ENCODE assay signal across 27 mouse cellular contexts in the genomic region with DNA sequence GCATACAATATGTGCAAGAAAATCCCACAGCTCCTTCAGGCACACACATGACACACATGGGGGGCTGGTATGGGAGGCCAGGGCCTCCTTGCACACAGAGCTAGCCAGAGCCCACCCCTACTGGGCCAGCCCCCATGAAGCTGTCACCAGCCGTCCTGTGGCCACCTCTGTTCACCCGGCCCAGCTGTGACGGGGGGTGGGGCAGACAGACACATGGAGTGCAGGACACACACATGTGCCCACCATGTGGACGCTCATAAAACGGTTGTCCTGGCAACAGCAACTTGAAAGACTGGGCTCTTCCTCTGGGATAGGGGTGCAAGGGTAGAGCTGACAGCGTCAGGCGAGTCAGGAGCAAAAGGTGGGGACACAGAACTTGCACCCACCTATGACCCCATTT. TPM values are rescaled to one million over a fixed set of nuclear protein-coding genes. Genes with fewer than 3 reads are reported as not detected.
A peak's percentile ranks its signal among the peaks of the same experiment; 100 is the strongest.
DNase-seq lines count a peak whose midpoint lies in the region; ATAC-seq lines count a peak whose summit lies in the region.
"Had no signal": no experiment of that assay in that cellular context is flagged by ENCODE, and none has a peak within 500 bp of the region (broad histone marks: within the 10 kb centered on the region; RNA-seq: fewer than 3 reads in every experiment).

No protein-coding gene starts in this region.

- peak; percentile 50 for DNase-seq in cerebellum, adult 9-11 months
- no peak for DNase-seq in midbrain, embryonic 10.5 days (ENCODE audit: low spot score)
- peak; percentile 80 for DNase-seq in forelimb bud, embryonic 11.5 days (ENCODE audit: low read depth, low spot score)
- no peak for DNase-seq in kidney, postnatal 36 days
- no peak for DNase-seq in adipocyte (ENCODE audit: low spot score)
- DNase-seq: adrenal gland, adult 2 months; cerebellum, adult 9-10 months; forebrain, postnatal 0 days; gastrocnemius, postnatal 25 days; heart, adult 2 months; heart, postnatal 4 days; kidney, adult 8-10 months; kidney, postnatal 10 days; lung, embryonic 14.5 days; lung, postnatal 36 days; retina, postnatal 1 day; right cerebral cortex, postnatal 25 days; spleen, adult 18-20 months had no signal

- H3K4me1 ChIP-seq in midbrain, embryonic 10.5 days: peaks cover 52% of the 10 kb centered on the region
- H3K4me1 ChIP-seq in midbrain, embryonic 16.5 days (ENCODE audit: control insufficient read depth, insufficient read depth, low read length): peaks cover 29% of the 10 kb centered on the region

- 66% methylated on average over 7 of the region's 7 CpGs for WGBS in midbrain, embryonic 10.5 days
- WGBS in midbrain, embryonic 16.5 days: 49% methylated on average over 7 of the region's 7 CpGs

- ATAC-seq in cerebellum, adult (ENCODE audit: insufficient number of reproducible peaks, low FRiP score, low TSS enrichment): no peak
- no peak for ATAC-seq in midbrain, embryonic 16.5 days
- ATAC-seq: forebrain, postnatal 0 days; hindbrain, embryonic 16.5 days; intestine, embryonic 15.5 days; midbrain, embryonic 13.5 days; Patski had no signal

- no peaks in the 10 kb centered on the region for H3K9me3 ChIP-seq in midbrain, embryonic 10.5 days (replicated peaks)
- H3K9me3 ChIP-seq in midbrain, embryonic 16.5 days (replicated peaks; ENCODE audit: control insufficient read depth, low read length, poor library complexity, severe bottlenecking): no peaks in the 10 kb centered on the region
- H3K9me3 ChIP-seq: heart, embryonic 15.5 days; intestine, embryonic 15.5 days; midbrain, embryonic 13.5 days had no signal

- 0 out of 2 replicates have a peak overlapping the region, but pooled peaks have one; percentile 7 for H3K4me3 ChIP-seq in midbrain, embryonic 10.5 days
- H3K4me3 ChIP-seq in midbrain, embryonic 16.5 days (ENCODE audit: low read depth, low read length): no peak overlapping the region
- H3K4me3 ChIP-seq: heart, adult 2 months; heart, embryonic 15.5 days; intestine, embryonic 15.5 days; midbrain, embryonic 13.5 days had no signal

- H3K27ac ChIP-seq in midbrain, embryonic 10.5 days (replicated peaks): no peak overlapping the region
- no peak overlapping the region for H3K27ac ChIP-seq in midbrain, embryonic 16.5 days (ENCODE audit: low read length)
- H3K27ac ChIP-seq: heart, adult 2 months; heart, embryonic 15.5 days; intestine, embryonic 15.5 days; liver, embryonic 14.5 days; midbrain, embryonic 13.5 days had no signal

- peaks cover 73% of the 10 kb centered on the region for H3K27me3 ChIP-seq in midbrain, embryonic 10.5 days (ENCODE audit: low read depth, poor library complexity, severe bottlenecking)
- H3K27me3 ChIP-seq in midbrain, embryonic 16.5 days (ENCODE audit: control insufficient read depth, insufficient read depth, low read depth, low read length): peaks cover 43% of the 10 kb centered on the region

- no peaks in the 10 kb centered on the region for H3K36me3 ChIP-seq in midbrain, embryonic 10.5 days
- H3K36me3 ChIP-seq in midbrain, embryonic 16.5 days (ENCODE audit: control insufficient read depth, insufficient read depth, low read length): no peaks in the 10 kb centered on the region
- H3K36me3 ChIP-seq: G1E; heart, embryonic 15.5 days; intestine, embryonic 15.5 days; midbrain, embryonic 13.5 days had no signal

- no peak overlapping the region for H3K4me2 ChIP-seq in midbrain, embryonic 16.5 days (ENCODE audit: low read length)
- H3K4me2 ChIP-seq: heart, embryonic 15.5 days; intestine, embryonic 15.5 days; lung, embryonic 14.5 days; midbrain, embryonic 13.5 days had no signal

- no peak overlapping the region for H3K9ac ChIP-seq in midbrain, embryonic 16.5 days (ENCODE audit: low read depth, low read length)
- H3K9ac ChIP-seq: forebrain, postnatal 0 days; heart, embryonic 15.5 days; intestine, embryonic 15.5 days; liver, embryonic 14.5 days; lung, embryonic 14.5 days; midbrain, embryonic 13.5 days had no signal

RNA-seq across cellular contexts. Expression of a gene that starts 1.9 kb away (rescaled TPM):
- polyA plus RNA-seq in midbrain, embryonic 10.5 days (2016; fragmentation: Nextera tagmentation; extraction: Ambion mirVana): 4.1 and 5.6 TPM in 2 replicates
- 2.5 and 4.0 TPM in 2 replicates for polyA plus RNA-seq in midbrain, embryonic 16.5 days (2015; fragmentation: Nextera tagmentation; extraction: Ambion mirVana)
- polyA plus RNA-seq: G1E had no signal

RNA-seq across cellular contexts. Expression of a gene that starts 5.3 kb away (rescaled TPM):
- 44.7 and 45.6 TPM in 2 replicates for polyA plus RNA-seq in midbrain, embryonic 10.5 days (2016; fragmentation: Nextera tagmentation; extraction: Ambion mirVana)
- polyA plus RNA-seq in midbrain, embryonic 16.5 days (2015; fragmentation: Nextera tagmentation; extraction: Ambion mirVana): 96.8 and 106 TPM in 2 replicates

RNA-seq across cellular contexts. Expression of a gene that starts 10.8 kb away (rescaled TPM):
- polyA plus RNA-seq in midbrain, embryonic 10.5 days (2016; fragmentation: Nextera tagmentation; extraction: Ambion mirVana): 1.5 and 2.2 TPM in 2 replicates
- polyA plus RNA-seq in midbrain, embryonic 16.5 days (2015; fragmentation: Nextera tagmentation; extraction: Ambion mirVana): 0.97 and 1.1 TPM in 2 replicates

RNA-seq across cellular contexts. Expression of a gene that starts 41.4 kb away (rescaled TPM):
- 12.0 and 16.5 TPM in 2 replicates for polyA plus RNA-seq in midbrain, embryonic 10.5 days (2016; fragmentation: Nextera tagmentation; extraction: Ambion mirVana)
- polyA plus RNA-seq in midbrain, embryonic 16.5 days (2015; fragmentation: Nextera tagmentation; extraction: Ambion mirVana): 15.6 and 16.1 TPM in 2 replicates

RNA-seq across cellular contexts. Expression of a gene that starts 41.7 kb away (rescaled TPM):
- polyA plus RNA-seq in midbrain, embryonic 10.5 days (2016; fragmentation: Nextera tagmentation; extraction: Ambion mirVana): 385 and 393 TPM in 2 replicates
- 492 and 497 TPM in 2 replicates for polyA plus RNA-seq in midbrain, embryonic 16.5 days (2015; fragmentation: Nextera tagmentation; extraction: Ambion mirVana)

Comparison
In these comparisons a context has a peak if more than half of its experiments do, and no peak if none do; other contexts are left out.
1. DNase-seq: peak in cerebellum, adult 9-11 months (single experiment) and forelimb bud, embryonic 11.5 days (single experiment); none in midbrain, embryonic 10.5 days (single experiment), kidney, postnatal 36 days (0 of 2) and adipocyte (single experiment).